Mouse (Mus musculus) myocyte (in vitro differentiated cells): ENCODE data around the gene Pdlim5.

Experiments
- MAX ChIP-seq: IDR thresholded peaks from one replicate; pipeline ENCODE4 v1.6.1; 2011; ENCODE audit warnings: low read depth, mild to moderate bottlenecking, control low read depth
- MYOD1 ChIP-seq, 3 experiments: IDR thresholded peaks; one replicate each; pipeline ENCODE4 v1.6.1; 2011; ENCODE audit warnings: control low read depth in 2 of 3, low read depth in 2 of 3, mild to moderate bottlenecking in 2 of 3, moderate library complexity in 1 of 3; ENCODE audit not compliant: insufficient read length in 2 of 3, control insufficient read depth in 1 of 3
- MYOG ChIP-seq, 3 experiments: IDR thresholded peaks; one replicate each; pipeline ENCODE4 v1.6.1; 2011; ENCODE audit warnings: control low read depth in 2 of 3, low read depth in 2 of 3, mild to moderate bottlenecking in 2 of 3; ENCODE audit not compliant: insufficient read length in 2 of 3, control insufficient read depth in 1 of 3, insufficient read depth in 1 of 3
- POLR2A ChIP-seq: IDR thresholded peaks from one replicate; pipeline ENCODE4 v1.6.1; 2011; ENCODE audit warnings: low read depth, mild to moderate bottlenecking, control low read depth, moderate library complexity; ENCODE audit not compliant: insufficient read length
- TCF12 ChIP-seq: IDR thresholded peaks from one replicate; pipeline ENCODE4 v1.6.1; 2011; ENCODE audit warnings: mild to moderate bottlenecking, control low read depth; ENCODE audit not compliant: poor library complexity, insufficient read depth, severe bottlenecking
- USF1 ChIP-seq: IDR thresholded peaks from one replicate; pipeline ENCODE4 v1.6.1; 2011; ENCODE audit warnings: low read depth, mild to moderate bottlenecking, control low read depth, moderate library complexity

- no peak for TF ChIP-seq MAX
- no peak for TF ChIP-seq TCF12
- TF ChIP-seq MYOD1 (IDR thresholded peaks at IDR 0.05; ENCODE audit: control insufficient read depth in 1 of 3, insufficient read length in 2 of 3, low read depth in 2 of 3), result no peak
- TF ChIP-seq POLR2A, result no peak
- TF ChIP-seq MYOG (IDR thresholded peaks at IDR 0.05; ENCODE audit: control insufficient read depth in 1 of 3, insufficient read depth in 1 of 3, insufficient read length in 2 of 3, low read depth in 2 of 3), result no peak
- TF ChIP-seq USF1, result no peak
These were observed 62.0 kb downstream of the Pdlim5 start for GRCm38 (mm10) chr3:142333458-142333857.
